Mouse (Mus musculus): Measurements from ENCODE around the gene Mut. TPM values are rescaled to one million over a fixed set of nuclear protein-coding genes. Genes with fewer than 3 reads are reported as not detected.
A peak's percentile ranks its signal among the peaks of the same experiment; 100 is the strongest.

Gene Mut
- total and polyA plus RNA-seq, 3 experiments = 25.0 to 65.8 (median 25.8) TPM

- peaks cover 0 to 22% of the 10 kb centered on the region in 2 experiments; a peak in 2 of 4 replicates for H3K36me3 ChIP-seq (ENCODE audit: control insufficient read depth in 1 of 2, insufficient read depth in 2 of 2, low read length in 2 of 2)
- no peaks in the 10 kb centered on the region for H3K27me3 ChIP-seq (ENCODE audit: control insufficient read depth in 1 of 2, insufficient read depth in 2 of 2, low read length in 2 of 2)
- H3K79me2 ChIP-seq (ENCODE audit: control insufficient read depth, insufficient read depth, low read length, poor library complexity) = no peaks in the 10 kb centered on the region
- peak overlapping the region; percentile 34; the same call in 1 of the 2 replicates for H3K27ac ChIP-seq (ENCODE audit: control insufficient read depth, low read depth, low read length)
- no peak overlapping the region for H3K4me3 ChIP-seq (ENCODE audit: control insufficient read depth in 1 of 2, insufficient read depth in 1 of 2, low read depth in 2 of 2, low read length in 2 of 2)
- H3K4me1 ChIP-seq (ENCODE audit: control insufficient read depth in 1 of 2, insufficient read depth in 2 of 2, low read length in 2 of 2) = peaks cover 4 to 12% of the 10 kb centered on the region in 2 experiments
- no peaks in the 10 kb centered on the region for H3K9me3 ChIP-seq (replicated peaks; ENCODE audit: insufficient read depth, low read length)
- TF ChIP-seq RCOR1 (IDR thresholded peaks at IDR 0.05; ENCODE audit: low read depth, low read length) (no peak), CTCF (IDR thresholded peaks at IDR 0.05 in 2 of 3, conservative IDR thresholded peaks at IDR 0.05 in 1 of 3; ENCODE audit: control insufficient read depth in 1 of 3, insufficient read depth in 1 of 3, low read depth in 2 of 3, low read length in 3 of 3, poor library complexity in 1 of 3, severe bottlenecking in 1 of 3) (no peak), MYB (IDR thresholded peaks at IDR 0.05; ENCODE audit: low read depth, low read length) (no peak), MAX (IDR thresholded peaks at IDR 0.05; ENCODE audit: low read length) (no peak), JUND (IDR thresholded peaks at IDR 0.05; ENCODE audit: low read depth, low read length) (no peak), POLR2A (IDR thresholded peaks at IDR 0.05; ENCODE audit: control insufficient read depth in 1 of 2, insufficient read depth in 1 of 2, low read depth in 1 of 2, low read length in 2 of 2, poor library complexity in 1 of 2) (no peak)
- no peak for DNase-seq (ENCODE audit: low read depth, low spot score)
- H3K9ac ChIP-seq (ENCODE audit: control insufficient read depth, low read depth, low read length, poor library complexity, severe bottlenecking) = no peak overlapping the region
These were observed 30.4 kb upstream of the Mut start for GRCm38 (mm10) chr17:40904056-40904597.

- no peaks in the 10 kb centered on the region for H3K9me3 ChIP-seq (replicated peaks; ENCODE audit: insufficient read depth, low read length)
- no peak for TF ChIP-seq E2F4 (IDR thresholded peaks at IDR 0.05; ENCODE audit: borderline replicate concordance, low read depth, low read length)
- TF ChIP-seq ELF1 (IDR thresholded peaks at IDR 0.05; ENCODE audit: low read depth, low read length) = no peak
- TF ChIP-seq TBP (IDR thresholded peaks at IDR 0.05; ENCODE audit: low read depth, low read length) = no peak
- no peak for TF ChIP-seq POLR2A (IDR thresholded peaks at IDR 0.05; ENCODE audit: control insufficient read depth in 1 of 2, insufficient read depth in 1 of 2, low read depth in 1 of 2, low read length in 2 of 2, poor library complexity in 1 of 2)
- TF ChIP-seq CHD1 (IDR thresholded peaks at IDR 0.05; ENCODE audit: low read depth, low read length) = no peak
- no peak for TF ChIP-seq RAD21 (IDR thresholded peaks at IDR 0.05; ENCODE audit: low read depth, low read length)
- no peak for TF ChIP-seq GABPA (IDR thresholded peaks at IDR 0.05; ENCODE audit: low read depth, low read length)
- H3K79me2 ChIP-seq (ENCODE audit: control insufficient read depth, insufficient read depth, low read length, poor library complexity) = no peaks in the 10 kb centered on the region
- no peak for DNase-seq (ENCODE audit: low read depth, low spot score)
- H3K4me1 ChIP-seq (ENCODE audit: control insufficient read depth in 1 of 2, insufficient read depth in 2 of 2, low read length in 2 of 2) = peaks cover 4 to 12% of the 10 kb centered on the region in 2 experiments
- H3K27ac ChIP-seq (ENCODE audit: control insufficient read depth, low read depth, low read length) = no peak overlapping the region
- H3K27me3 ChIP-seq (ENCODE audit: control insufficient read depth in 1 of 2, insufficient read depth in 2 of 2, low read length in 2 of 2) = no peaks in the 10 kb centered on the region
- peaks cover 0 to 22% of the 10 kb centered on the region in 2 experiments; a peak in 2 of 4 replicates for H3K36me3 ChIP-seq (ENCODE audit: control insufficient read depth in 1 of 2, insufficient read depth in 2 of 2, low read length in 2 of 2)
- H3K9ac ChIP-seq (ENCODE audit: control insufficient read depth, low read depth, low read length, poor library complexity, severe bottlenecking) = no peak overlapping the region
- H3K4me3 ChIP-seq (ENCODE audit: control insufficient read depth in 1 of 2, insufficient read depth in 1 of 2, low read depth in 2 of 2, low read length in 2 of 2) = no peak overlapping the region
These were observed 29.7 kb upstream of the Mut start for GRCm38 (mm10) chr17:40904721-40905154.

- Histone ChIP-seq H3K4me1 (ENCODE audit: control insufficient read depth in 1 of 2, insufficient read depth in 2 of 2, low read length in 2 of 2) (no peaks in the 10 kb centered on the region), H3K9me3 (replicated peaks; ENCODE audit: insufficient read depth, low read length) (no peaks in the 10 kb centered on the region), H3K4me3 (ENCODE audit: control insufficient read depth in 1 of 2, insufficient read depth in 1 of 2, low read depth in 2 of 2, low read length in 2 of 2) (no peak within 1 kb of the TSS), H3K9ac (ENCODE audit: control insufficient read depth, low read depth, low read length, poor library complexity, severe bottlenecking) (no peak within 1 kb of the TSS), H3K27me3 (ENCODE audit: control insufficient read depth in 1 of 2, insufficient read depth in 2 of 2, low read length in 2 of 2) (no peaks in the 10 kb centered on the region), H3K27ac (ENCODE audit: control insufficient read depth, low read depth, low read length) (no peak within 1 kb of the TSS), H3K79me2 (ENCODE audit: control insufficient read depth, insufficient read depth, low read length, poor library complexity) (no peaks in the 10 kb centered on the region), H3K36me3 (ENCODE audit: control insufficient read depth in 1 of 2, insufficient read depth in 2 of 2, low read length in 2 of 2) (no peaks in the 10 kb centered on the region)
- DNase-seq (ENCODE audit: low read depth, low spot score) = no peak
- no peak for TF ChIP-seq UBTF (IDR thresholded peaks at IDR 0.05; ENCODE audit: borderline replicate concordance, insufficient read depth, low read depth, low read length)
- TF ChIP-seq HCFC1 (IDR thresholded peaks at IDR 0.05; ENCODE audit: low read depth, low read length) = no peak
These were observed 20.2 kb upstream of the Mut start, which contains the start of gene Glyatl3 for GRCm38 (mm10) chr17:40914250-40914649. Glyatl3 (minus strand) TSS chr17:40914350.
